Mouse (Mus musculus): ENCODE data around the gene Mt4. TPM values are rescaled to one million over a fixed set of nuclear protein-coding genes. Genes with fewer than 3 reads are reported as not detected.
A peak's percentile ranks its signal among the peaks of the same experiment; 100 is the strongest.
"Not testable (repeated sequence)": the region's sequence is repeated elsewhere in the genome, so short reads cannot be mapped to it uniquely, and the experiment has no call there.

Mt4 gene
- polyA plus RNA-seq, 1 experiment from 2014 or later: not detected

GRCm38 (mm10) chr8:94154537-94154936 is 17.5 kb downstream of the Mt4 start:
- peaks cover 13% of the 10 kb centered on the region; the same call in 1 of the 2 replicates for H3K27me3 ChIP-seq (ENCODE audit: insufficient read depth, low read length)
- no peak overlapping the region for H3K27ac ChIP-seq (ENCODE audit: low read length)
- H3K4me3 ChIP-seq (ENCODE audit: low read length): no peak overlapping the region
- H3K4me2 ChIP-seq (replicated peaks; ENCODE audit: low read depth, low read length): no peak overlapping the region
- WGBS: 43% methylated on average over 6 of the region's 6 CpGs
- H3K4me1 ChIP-seq (ENCODE audit: insufficient read depth, low read length): peaks cover 12% of the 10 kb centered on the region
- ATAC-seq (ENCODE audit: low FRiP score, low TSS enrichment): no peak
- H3K36me3 ChIP-seq (ENCODE audit: insufficient read depth, low read length): no peaks in the 10 kb centered on the region
- H3K9ac ChIP-seq (replicated peaks; ENCODE audit: low read length): no peak overlapping the region
- no peaks in the 10 kb centered on the region for H3K9me3 ChIP-seq (ENCODE audit: low read length)

GRCm38 (mm10) chr8:94156092-94156491 is 19.1 kb downstream of the Mt4 start:
- ATAC-seq (ENCODE audit: low FRiP score, low TSS enrichment): no peak
- 72% methylated on average over 4 of the region's 4 CpGs for WGBS
- H3K4me2 ChIP-seq (replicated peaks; ENCODE audit: low read depth, low read length): no peak overlapping the region
- H3K9ac ChIP-seq (replicated peaks; ENCODE audit: low read length): no peak overlapping the region
- H3K9me3 ChIP-seq (ENCODE audit: low read length): no peaks in the 10 kb centered on the region
- H3K27ac ChIP-seq (ENCODE audit: low read length): no peak overlapping the region
- no peak overlapping the region for H3K4me3 ChIP-seq (ENCODE audit: low read length)
- H3K36me3 ChIP-seq (ENCODE audit: insufficient read depth, low read length): no peaks in the 10 kb centered on the region
- H3K4me1 ChIP-seq (ENCODE audit: insufficient read depth, low read length): peaks cover 12% of the 10 kb centered on the region
- H3K27me3 ChIP-seq (ENCODE audit: insufficient read depth, low read length): peaks cover 13% of the 10 kb centered on the region; the same call in 1 of the 2 replicates

- H3K4me1 ChIP-seq (ENCODE audit: insufficient read depth, low read length); H3K4me2 ChIP-seq (replicated peaks; ENCODE audit: low read depth, low read length); H3K4me3 ChIP-seq (ENCODE audit: low read length); H3K9ac ChIP-seq (replicated peaks; ENCODE audit: low read length); H3K36me3 ChIP-seq (ENCODE audit: insufficient read depth, low read length); ATAC-seq (ENCODE audit: low FRiP score, low TSS enrichment); H3K9me3 ChIP-seq (ENCODE audit: low read length); H3K27ac ChIP-seq (ENCODE audit: low read length); H3K27me3 ChIP-seq (ENCODE audit: insufficient read depth, low read length): not testable (repeated sequence)
- WGBS: 66% methylated on average over 8 of the region's 8 CpGs
Measured at GRCm38 (mm10) chr8:94165772-94166171, 28.8 kb downstream of the Mt4 start.

GRCm38 (mm10) chr8:94167244-94167643 is 30.2 kb downstream of the Mt4 start:
- peak; percentile 35; the same call in 1 of the 2 replicates for ATAC-seq (ENCODE audit: low FRiP score, low TSS enrichment)
- no peak overlapping the region for H3K4me2 ChIP-seq (replicated peaks; ENCODE audit: low read depth, low read length)

GRCm38 (mm10) chr8:94169547-94169946 is 32.5 kb downstream of the Mt4 start:
- peaks cover 35% of the 10 kb centered on the region for H3K27me3 ChIP-seq (ENCODE audit: insufficient read depth, low read length)
- H3K4me2 ChIP-seq (replicated peaks; ENCODE audit: low read depth, low read length): no peak overlapping the region
- ATAC-seq (ENCODE audit: low FRiP score, low TSS enrichment): no peak
- H3K36me3 ChIP-seq (ENCODE audit: insufficient read depth, low read length): no peaks in the 10 kb centered on the region
- H3K9ac ChIP-seq (replicated peaks; ENCODE audit: low read length): no peak overlapping the region
- no peak overlapping the region for H3K4me3 ChIP-seq (ENCODE audit: low read length)
- peaks cover 12% of the 10 kb centered on the region; the same call in 1 of the 2 replicates for H3K4me1 ChIP-seq (ENCODE audit: insufficient read depth, low read length)
- 80% methylated on average over 5 of the region's 5 CpGs for WGBS
- no peaks in the 10 kb centered on the region for H3K9me3 ChIP-seq (ENCODE audit: low read length)
- no peak overlapping the region for H3K27ac ChIP-seq (ENCODE audit: low read length)

More at GRCm38 (mm10) chr8:94167244-94167643, 30.2 kb downstream of the Mt4 start:
- no peak overlapping the region for H3K9ac ChIP-seq (replicated peaks; ENCODE audit: low read length)
- WGBS: under 1% methylated on average over 6 of the region's 6 CpGs
- H3K27me3 ChIP-seq (ENCODE audit: insufficient read depth, low read length): peaks cover 19% of the 10 kb centered on the region
- H3K4me3 ChIP-seq (ENCODE audit: low read length): no peak overlapping the region
- H3K4me1 ChIP-seq (ENCODE audit: insufficient read depth, low read length): peaks cover 10% of the 10 kb centered on the region; the same call in 1 of the 2 replicates
- no peak overlapping the region for H3K27ac ChIP-seq (ENCODE audit: low read length)
- no peaks in the 10 kb centered on the region for H3K9me3 ChIP-seq (ENCODE audit: low read length)
- no peaks in the 10 kb centered on the region for H3K36me3 ChIP-seq (ENCODE audit: insufficient read depth, low read length)

- peak overlapping the region; percentile 67 for H3K4me2 ChIP-seq (replicated peaks; ENCODE audit: low read depth, low read length)
- H3K4me3 ChIP-seq (ENCODE audit: low read length): no peak overlapping the region
- no peak overlapping the region for H3K9ac ChIP-seq (replicated peaks; ENCODE audit: low read length)
- peaks cover 45% of the 10 kb centered on the region for H3K27me3 ChIP-seq (ENCODE audit: insufficient read depth, low read length)
- WGBS: 23% methylated on average over 10 of the region's 10 CpGs
- H3K27ac ChIP-seq (ENCODE audit: low read length): no peak overlapping the region
- peaks cover 12% of the 10 kb centered on the region; the same call in 1 of the 2 replicates for H3K4me1 ChIP-seq (ENCODE audit: insufficient read depth, low read length)
- no peaks in the 10 kb centered on the region for H3K36me3 ChIP-seq (ENCODE audit: insufficient read depth, low read length)
- ATAC-seq (ENCODE audit: low FRiP score, low TSS enrichment): no peak
- no peaks in the 10 kb centered on the region for H3K9me3 ChIP-seq (ENCODE audit: low read length)
Measured at GRCm38 (mm10) chr8:94171321-94171755, 34.3 kb downstream of the Mt4 start.

GRCm38 (mm10) chr8:94172075-94172808 is 35.2 kb downstream of the Mt4 start, which contains the start of gene Mt2:
Gene Mt2, plus strand, starts transcription at chr8:94172664.
- under 1% methylated on average over 56 of the region's 56 CpGs for WGBS
- peak; percentile 81 for ATAC-seq (ENCODE audit: low FRiP score, low TSS enrichment)

GRCm38 (mm10) chr8:94172809-94173732 is 36.1 kb downstream of the Mt4 start:
- Histone ChIP-seq H3K4me2 (replicated peaks; ENCODE audit: low read depth, low read length) (peak overlapping the region; percentile 67), H3K27ac (ENCODE audit: low read length) (0 out of 2 replicates have a peak overlapping the region, but pooled peaks have one; percentile 2), H3K36me3 (ENCODE audit: insufficient read depth, low read length) (no peaks in the 10 kb centered on the region), H3K4me1 (ENCODE audit: insufficient read depth, low read length) (peaks cover 12% of the 10 kb centered on the region; the same call in 1 of the 2 replicates), H3K9me3 (ENCODE audit: low read length) (no peaks in the 10 kb centered on the region), H3K4me3 (ENCODE audit: low read length) (peak overlapping the region; percentile 51), H3K27me3 (ENCODE audit: insufficient read depth, low read length) (peaks cover 54% of the 10 kb centered on the region), H3K9ac (replicated peaks; ENCODE audit: low read length) (peak overlapping the region; percentile 49)
- ATAC-seq (ENCODE audit: low FRiP score, low TSS enrichment): peak; percentile 24; the same call in 1 of the 2 replicates
- WGBS: under 1% methylated on average over 39 of the region's 39 CpGs

More at GRCm38 (mm10) chr8:94172075-94172808, 35.2 kb downstream of the Mt4 start, which contains the start of gene Mt2:
- H3K9ac ChIP-seq (replicated peaks; ENCODE audit: low read length): peak within 1 kb of the TSS; percentile 49
- peak within 1 kb of the TSS; percentile 39; the same call in 1 of the 2 replicates for H3K27ac ChIP-seq (ENCODE audit: low read length)
- no peaks in the 10 kb centered on the region for H3K36me3 ChIP-seq (ENCODE audit: insufficient read depth, low read length)
- no peaks in the 10 kb centered on the region for H3K9me3 ChIP-seq (ENCODE audit: low read length)
- H3K4me2 ChIP-seq (replicated peaks; ENCODE audit: low read depth, low read length): peak within 1 kb of the TSS; percentile 67
- H3K27me3 ChIP-seq (ENCODE audit: insufficient read depth, low read length): peaks cover 53% of the 10 kb centered on the region
- H3K4me3 ChIP-seq (ENCODE audit: low read length): peak within 1 kb of the TSS; percentile 51
- peaks cover 12% of the 10 kb centered on the region; the same call in 1 of the 2 replicates for H3K4me1 ChIP-seq (ENCODE audit: insufficient read depth, low read length)

- H3K27me3 ChIP-seq (ENCODE audit: insufficient read depth, low read length): peaks cover 61% of the 10 kb centered on the region
- ATAC-seq (ENCODE audit: low FRiP score, low TSS enrichment): no peak
- H3K9me3 ChIP-seq (ENCODE audit: low read length): no peaks in the 10 kb centered on the region
- peaks cover 15% of the 10 kb centered on the region; the same call in 1 of the 2 replicates for H3K4me1 ChIP-seq (ENCODE audit: insufficient read depth, low read length)
- no peak overlapping the region for H3K9ac ChIP-seq (replicated peaks; ENCODE audit: low read length)
- no peaks in the 10 kb centered on the region for H3K36me3 ChIP-seq (ENCODE audit: insufficient read depth, low read length)
- WGBS: 41% methylated on average over 11 of the region's 11 CpGs
- peak overlapping the region; percentile 51; the same call in 1 of the 2 replicates for H3K4me3 ChIP-seq (ENCODE audit: low read length)
- no peak overlapping the region for H3K27ac ChIP-seq (ENCODE audit: low read length)
- H3K4me2 ChIP-seq (replicated peaks; ENCODE audit: low read depth, low read length): peak overlapping the region; percentile 67; the same call in 1 of the 2 replicates
Measured at GRCm38 (mm10) chr8:94173848-94174403, 36.9 kb downstream of the Mt4 start.

All from kidney, embryonic 16.5 days (tissue).